18 mouse cellular contexts compared by ENCODE assay signal in genomic region chr10:108061813-108062435, GRCm38 (mm10).
DNase-seq lines count a peak whose midpoint lies in the region; ATAC-seq lines count a peak whose summit lies in the region.
"Had no signal": no experiment of that assay in that cellular context is flagged by ENCODE, and none has a peak within 500 bp of the region (broad histone marks: within the 10 kb centered on the region; RNA-seq: fewer than 3 reads in every experiment).

No protein-coding gene starts in this region.

- H3K36me3 ChIP-seq in embryonic facial prominence, embryonic 14.5 days (ENCODE audit: control insufficient read depth, insufficient read depth, low read length) = no peaks in the 10 kb centered on the region
- no peaks in the 10 kb centered on the region for H3K36me3 ChIP-seq in embryonic facial prominence, embryonic 10.5 days (replicated peaks)
- H3K36me3 ChIP-seq in neural tube, embryonic 11.5 days (ENCODE audit: control insufficient read depth, insufficient read depth, low read length) = no peaks in the 10 kb centered on the region
- H3K36me3 ChIP-seq in hindbrain, embryonic 14.5 days (replicated peaks; ENCODE audit: control insufficient read depth, insufficient read depth) = no peaks in the 10 kb centered on the region
- H3K36me3 ChIP-seq in heart, embryonic 12.5 days = no peaks in the 10 kb centered on the region
- H3K36me3 ChIP-seq: embryonic facial prominence, embryonic 12.5 days; G1E; heart, embryonic 15.5 days; intestine, embryonic 15.5 days; liver, embryonic 12.5 days had no signal

- no peaks in the 10 kb centered on the region for H3K9me3 ChIP-seq in embryonic facial prominence, embryonic 14.5 days (ENCODE audit: control insufficient read depth, low read length)
- no peaks in the 10 kb centered on the region for H3K9me3 ChIP-seq in embryonic facial prominence, embryonic 10.5 days
- no peaks in the 10 kb centered on the region for H3K9me3 ChIP-seq in neural tube, embryonic 11.5 days (ENCODE audit: control insufficient read depth, low read length)
- H3K9me3 ChIP-seq in hindbrain, embryonic 14.5 days (ENCODE audit: control insufficient read depth, low read length) = no peaks in the 10 kb centered on the region
- peaks cover 8% of the 10 kb centered on the region; the same call in 1 of the 2 replicates for H3K9me3 ChIP-seq in heart, embryonic 12.5 days (replicated peaks)
- H3K9me3 ChIP-seq: embryonic facial prominence, embryonic 12.5 days; G1E; heart, embryonic 15.5 days; intestine, embryonic 15.5 days; liver, embryonic 12.5 days had no signal

- no peaks in the 10 kb centered on the region for H3K4me1 ChIP-seq in embryonic facial prominence, embryonic 14.5 days (ENCODE audit: control insufficient read depth, insufficient read depth, low read length)
- H3K4me1 ChIP-seq in embryonic facial prominence, embryonic 10.5 days = no peaks in the 10 kb centered on the region
- H3K4me1 ChIP-seq in neural tube, embryonic 11.5 days (ENCODE audit: control insufficient read depth, insufficient read depth, low read length) = no peaks in the 10 kb centered on the region
- no peaks in the 10 kb centered on the region for H3K4me1 ChIP-seq in hindbrain, embryonic 14.5 days (replicated peaks; ENCODE audit: control insufficient read depth, insufficient read depth, low read length)
- H3K4me1 ChIP-seq in heart, embryonic 12.5 days (replicated peaks) = peaks cover 13% of the 10 kb centered on the region
- H3K4me1 ChIP-seq: embryonic facial prominence, embryonic 12.5 days; heart, embryonic 15.5 days; intestine, embryonic 15.5 days had no signal

- no peak for ATAC-seq in embryonic facial prominence, embryonic 14.5 days (ENCODE audit: low read depth)
- peak; percentile 53; the same call in 1 of the 2 replicates for ATAC-seq in neural tube, embryonic 11.5 days (ENCODE audit: insufficient read depth, low FRiP score, low TSS enrichment)
- peak; percentile 72 for ATAC-seq in hindbrain, embryonic 14.5 days (ENCODE audit: low FRiP score)
- ATAC-seq in heart, embryonic 12.5 days (ENCODE audit: insufficient number of reproducible peaks, low FRiP score) = no peak
- no peak for ATAC-seq in erythroid progenitor cell, adult 5-6 weeks (replicated peaks; ENCODE audit: low FRiP score, poor library complexity, severe bottlenecking)
- ATAC-seq: activated CD4-positive, CD25-positive, alpha-beta regulatory T cell, adult 4 months; intestine, embryonic 15.5 days; liver, embryonic 12.5 days had no signal

- H3K27ac ChIP-seq in embryonic facial prominence, embryonic 14.5 days (replicated peaks; ENCODE audit: low read depth, low read length) = no peak overlapping the region
- no peak overlapping the region for H3K27ac ChIP-seq in embryonic facial prominence, embryonic 10.5 days (replicated peaks)
- H3K27ac ChIP-seq in neural tube, embryonic 11.5 days (ENCODE audit: low read depth, low read length) = no peak overlapping the region
- H3K27ac ChIP-seq in hindbrain, embryonic 14.5 days = no peak overlapping the region
- H3K27ac ChIP-seq in heart, embryonic 12.5 days (ENCODE audit: poor library complexity, severe bottlenecking) = no peak overlapping the region
- H3K27ac ChIP-seq: embryonic facial prominence, embryonic 12.5 days; heart, embryonic 15.5 days; intestine, embryonic 15.5 days; liver, embryonic 12.5 days had no signal

- H3K27me3 ChIP-seq in embryonic facial prominence, embryonic 14.5 days (replicated peaks; ENCODE audit: control insufficient read depth, insufficient read depth, low read length) = no peaks in the 10 kb centered on the region
- H3K27me3 ChIP-seq in embryonic facial prominence, embryonic 10.5 days (replicated peaks; ENCODE audit: low read depth, poor library complexity, severe bottlenecking) = no peaks in the 10 kb centered on the region
- H3K27me3 ChIP-seq in neural tube, embryonic 11.5 days (ENCODE audit: control insufficient read depth, insufficient read depth, low read length) = no peaks in the 10 kb centered on the region
- no peaks in the 10 kb centered on the region for H3K27me3 ChIP-seq in hindbrain, embryonic 14.5 days (ENCODE audit: control insufficient read depth, insufficient read depth, low read length)
- H3K27me3 ChIP-seq in heart, embryonic 12.5 days (replicated peaks) = no peaks in the 10 kb centered on the region
- H3K27me3 ChIP-seq: embryonic facial prominence, embryonic 12.5 days; heart, embryonic 15.5 days; intestine, embryonic 15.5 days; liver, embryonic 12.5 days had no signal

- 73% methylated on average over 7 of the region's 7 CpGs for whole genome bisulfite sequencing in embryonic facial prominence, embryonic 14.5 days
- WGBS in embryonic facial prominence, embryonic 10.5 days = 71% methylated on average over 7 of the region's 7 CpGs
- 35% methylated on average over 7 of the region's 7 CpGs for WGBS in neural tube, embryonic 11.5 days
- WGBS in hindbrain, embryonic 14.5 days = 46% methylated on average over 7 of the region's 7 CpGs
- WGBS in heart, embryonic 12.5 days = 71% methylated on average over 7 of the region's 7 CpGs

- H3K9ac ChIP-seq in embryonic facial prominence, embryonic 14.5 days (ENCODE audit: low read depth, low read length) = no peak overlapping the region
- H3K9ac ChIP-seq in neural tube, embryonic 11.5 days (ENCODE audit: low read length) = no peak overlapping the region
- H3K9ac ChIP-seq in hindbrain, embryonic 14.5 days = no peak overlapping the region
- no peak overlapping the region for H3K9ac ChIP-seq in heart, embryonic 12.5 days
- H3K9ac ChIP-seq: embryonic facial prominence, embryonic 12.5 days; heart, embryonic 15.5 days; intestine, embryonic 15.5 days; liver, embryonic 12.5 days had no signal

- H3K4me3 ChIP-seq in embryonic facial prominence, embryonic 14.5 days (ENCODE audit: low read depth, low read length) = no peak overlapping the region
- no peak overlapping the region for H3K4me3 ChIP-seq in embryonic facial prominence, embryonic 10.5 days
- no peak overlapping the region for H3K4me3 ChIP-seq in neural tube, embryonic 11.5 days (ENCODE audit: low read depth, low read length)
- H3K4me3 ChIP-seq in hindbrain, embryonic 14.5 days (replicated peaks; ENCODE audit: low read length) = no peak overlapping the region
- H3K4me3 ChIP-seq in heart, embryonic 12.5 days = no peak overlapping the region
- H3K4me3 ChIP-seq: embryonic facial prominence, embryonic 12.5 days; heart, embryonic 15.5 days; intestine, embryonic 15.5 days; liver, embryonic 12.5 days had no signal

- DNase-seq in embryonic facial prominence, embryonic 14.5 days (ENCODE audit: low spot score) = peak; percentile 1
- DNase-seq in embryonic facial prominence, embryonic 10.5 days (ENCODE audit: low spot score) = no peak
- DNase-seq in neural tube, embryonic 11.5 days (ENCODE audit: low spot score) = no peak
- DNase-seq in neural tube, embryonic 10.5 days (ENCODE audit: extremely low spot score, low spot score) = no peak
- DNase-seq in hindbrain, embryonic 14.5 days (ENCODE audit: low spot score) = no peak
- DNase-seq in right cerebral cortex, postnatal 25 days = no peak
- DNase-seq: B cell, adult 2 months; kidney, postnatal 36 days; lung, postnatal 14 days; thymus, postnatal 14 days had no signal

- H3K4me2 ChIP-seq in embryonic facial prominence, embryonic 14.5 days (ENCODE audit: low read depth, low read length) = no peak overlapping the region
- H3K4me2 ChIP-seq in neural tube, embryonic 11.5 days (ENCODE audit: low read depth) = no peak overlapping the region
- H3K4me2 ChIP-seq in hindbrain, embryonic 14.5 days (replicated peaks) = no peak overlapping the region
- no peak overlapping the region for H3K4me2 ChIP-seq in heart, embryonic 12.5 days
- H3K4me2 ChIP-seq: embryonic facial prominence, embryonic 12.5 days; heart, embryonic 15.5 days; intestine, embryonic 15.5 days; liver, embryonic 12.5 days had no signal

Comparison
In these comparisons a context has a peak if more than half of its experiments do, and no peak if none do; other contexts are left out.
1. ATAC-seq: peak in neural tube, embryonic 11.5 days (single experiment) and hindbrain, embryonic 14.5 days (single experiment); none in embryonic facial prominence, embryonic 14.5 days (single experiment), heart, embryonic 12.5 days (single experiment) and erythroid progenitor cell, adult 5-6 weeks (single experiment).